Mouse (Mus musculus) gonadal fat pad, adult 2 months (tissue): ENCODE data around the gene Nktr. TPM values are rescaled to one million over a fixed set of nuclear protein-coding genes. Genes with fewer than 3 reads are reported as not detected.

ENCODE experiments used
- DNase-seq: peaks from one replicate; pipeline ENCODE4 v3.0.0-alpha.2; 2012; ENCODE audit warnings: low read depth
- polyA plus RNA-seq: library from polyadenylated mRNA; depleted of rRNA; stranded (reverse); fragments of >200 nt; gene quantifications from 2 replicates; pipeline ENCODE4 v1.2.3, GENCODE M21; 2012

The Nktr gene
- polyA plus RNA-seq, 1 experiment, result 73.9 TPM

- DNase-seq, result no peak
Measured at GRCm38 (mm10) chr9:121707801-121708200, 11.2 kb upstream of the Nktr start.

DNA sequence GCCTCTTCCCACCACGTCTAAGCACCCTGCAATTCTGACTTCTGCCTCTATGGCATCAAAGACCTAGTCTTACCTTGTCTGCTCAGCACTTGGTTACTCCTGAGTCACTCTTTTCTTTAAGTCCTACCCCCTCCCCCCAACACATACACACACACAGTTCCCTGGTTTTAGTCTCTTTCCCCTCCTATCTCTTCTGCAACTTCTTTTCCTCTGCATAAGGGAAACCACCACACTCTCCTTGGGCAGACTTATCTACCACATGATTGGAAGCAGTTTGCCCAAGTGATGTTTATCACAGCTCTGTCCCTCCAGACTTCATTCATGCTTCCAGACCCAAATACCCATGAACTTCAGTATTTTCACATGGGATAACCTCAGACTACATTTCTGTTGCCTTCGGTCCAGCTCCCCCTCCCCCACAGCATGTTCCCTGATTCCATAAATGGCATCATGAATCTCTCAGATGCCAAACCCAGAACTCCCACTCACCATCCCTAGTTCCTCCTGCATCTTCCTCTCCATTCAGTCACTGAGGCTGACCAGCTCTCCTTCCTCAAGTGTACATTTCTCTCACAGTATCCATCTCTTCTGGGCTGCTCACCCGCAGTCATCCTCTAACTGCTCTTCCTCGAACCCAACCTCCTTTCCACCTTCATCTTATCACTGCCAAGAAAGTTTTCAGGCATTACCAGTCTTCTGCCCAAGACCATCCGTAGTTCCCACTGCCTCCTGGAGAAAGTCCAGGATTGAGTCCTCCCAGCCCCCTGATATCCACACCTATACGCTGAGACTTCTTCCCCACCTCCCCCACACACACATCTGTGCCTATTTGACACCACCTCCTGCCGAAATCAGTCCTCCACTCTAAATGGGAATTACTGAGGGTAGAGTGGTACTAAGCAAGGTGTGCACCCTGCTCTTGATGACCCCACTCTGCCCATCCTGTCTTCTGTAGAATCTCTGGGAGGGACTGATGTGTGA lies 10.2 kb upstream of the Nktr start:
- no peak for DNase-seq

GRCm38 (mm10) chr9:121709898-121710583 lies 8.9 kb upstream of the Nktr start, which contains the start of gene Ss18l2:
Ss18l2 (plus strand) TSS chr9:121710329.
- DNase-seq, result peak; percentile 91

DNA sequence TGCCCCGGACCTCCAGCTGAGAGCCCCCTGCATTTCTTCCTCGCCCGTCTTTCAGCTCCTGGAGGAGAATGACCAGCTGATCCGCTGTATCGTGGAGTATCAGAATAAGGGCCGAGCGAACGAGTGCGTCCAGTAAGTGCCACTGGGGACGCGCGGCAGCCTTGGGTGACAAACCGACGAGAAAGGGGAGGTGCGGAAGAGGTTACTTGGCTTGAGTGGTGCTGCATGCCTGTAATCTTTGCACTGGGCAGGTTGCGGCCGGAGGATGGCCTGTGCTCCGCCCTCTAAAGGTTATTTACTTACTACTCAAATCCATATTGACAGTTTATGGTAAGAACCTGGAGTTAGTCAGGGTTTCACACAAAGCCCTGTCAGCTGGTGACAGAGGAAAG lies 8.4 kb upstream of the Nktr start:
- DNase-seq, result no peak

DNA sequence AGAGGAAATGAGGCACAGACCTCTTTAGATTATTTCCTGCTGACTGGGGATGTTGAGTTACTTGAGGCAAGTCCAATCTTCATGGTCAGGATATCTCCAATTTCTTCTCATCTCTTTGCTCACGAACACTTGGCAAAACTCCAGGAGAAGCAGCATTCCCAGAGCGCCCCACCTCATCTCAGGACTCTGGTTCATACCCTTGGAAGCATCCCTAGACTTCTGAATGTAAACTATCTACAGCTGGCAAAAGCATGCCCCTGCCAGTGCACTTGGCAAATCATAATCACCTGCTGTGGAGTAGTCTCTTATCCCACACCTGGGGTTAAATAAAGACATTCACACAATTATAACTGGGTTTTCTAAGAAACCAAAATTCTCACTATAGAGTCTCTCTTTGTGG lies 1.9 kb upstream of the Nktr start:
- no peak for DNase-seq

GRCm38 (mm10) chr9:121718070-121718705 lies 781 bp upstream of the Nktr start:
- DNase-seq, result no peak

GRCm38 (mm10) chr9:121719347-121720331 lies 670 bp downstream of the Nktr start:
- DNase-seq, result no peak

- no peak for DNase-seq
Measured at GRCm38 (mm10) chr9:121740490-121740889, 21.5 kb downstream of the Nktr start.

GRCm38 (mm10) chr9:121741168-121741567 lies 22.2 kb downstream of the Nktr start:
- DNase-seq, result no peak

- no peak for DNase-seq
Measured at GRCm38 (mm10) chr9:121744051-121744450, 25.1 kb downstream of the Nktr start.

DNA sequence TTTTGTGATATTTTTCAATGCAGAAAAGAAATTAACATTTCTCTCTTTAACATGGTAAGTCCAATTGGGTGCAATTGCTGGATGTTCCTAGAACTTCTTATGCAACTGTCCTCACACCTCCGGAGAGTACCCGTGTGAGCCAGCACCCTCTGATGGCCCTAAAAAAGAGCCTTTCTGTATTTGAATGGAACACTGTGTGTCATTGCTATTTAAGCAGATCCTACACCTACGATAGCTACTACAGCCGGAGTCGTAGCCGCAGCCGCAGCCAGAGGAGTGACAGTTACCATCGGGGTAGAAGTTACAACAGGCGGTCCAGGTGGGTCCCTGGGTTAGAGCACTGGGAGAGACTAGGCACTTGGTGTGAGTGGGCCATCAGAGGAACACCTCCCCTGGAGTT lies 33.8 kb downstream of the Nktr start:
- DNase-seq, result no peak

DNA sequence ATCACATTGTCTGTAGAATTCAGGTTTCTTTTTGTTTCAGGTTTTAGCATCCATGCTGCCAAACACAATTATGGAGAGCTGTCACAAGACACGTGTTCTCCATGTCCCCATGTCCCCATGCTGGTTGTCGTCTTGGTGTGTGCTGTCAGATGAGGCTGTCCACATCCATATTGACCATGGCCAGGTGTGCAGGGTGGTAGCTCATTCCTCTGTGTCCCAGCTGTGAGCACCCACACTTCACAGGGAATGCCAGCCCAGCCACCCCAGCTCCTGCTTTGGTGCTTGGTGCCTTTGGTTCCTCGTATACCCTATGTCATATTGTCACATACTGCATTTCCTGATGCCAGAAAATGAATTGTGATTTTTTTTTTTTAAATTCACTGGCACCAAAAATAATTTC lies 35.7 kb downstream of the Nktr start:
- no peak for DNase-seq

GRCm38 (mm10) chr9:121756785-121757184 lies 37.8 kb downstream of the Nktr start:
- no peak for DNase-seq

GRCm38 (mm10) chr9:121757432-121757831 lies 38.5 kb downstream of the Nktr start:
- no peak for DNase-seq

- no peak for DNase-seq
Measured at GRCm38 (mm10) chr9:121757835-121758814, 39.2 kb downstream of the Nktr start.

GRCm38 (mm10) chr9:121759091-121760081 lies 40.4 kb downstream of the Nktr start, which contains the start of gene Zfp651:
Zfp651 (plus strand) TSS chr9:121759330.
- DNase-seq, result no peak

DNA sequence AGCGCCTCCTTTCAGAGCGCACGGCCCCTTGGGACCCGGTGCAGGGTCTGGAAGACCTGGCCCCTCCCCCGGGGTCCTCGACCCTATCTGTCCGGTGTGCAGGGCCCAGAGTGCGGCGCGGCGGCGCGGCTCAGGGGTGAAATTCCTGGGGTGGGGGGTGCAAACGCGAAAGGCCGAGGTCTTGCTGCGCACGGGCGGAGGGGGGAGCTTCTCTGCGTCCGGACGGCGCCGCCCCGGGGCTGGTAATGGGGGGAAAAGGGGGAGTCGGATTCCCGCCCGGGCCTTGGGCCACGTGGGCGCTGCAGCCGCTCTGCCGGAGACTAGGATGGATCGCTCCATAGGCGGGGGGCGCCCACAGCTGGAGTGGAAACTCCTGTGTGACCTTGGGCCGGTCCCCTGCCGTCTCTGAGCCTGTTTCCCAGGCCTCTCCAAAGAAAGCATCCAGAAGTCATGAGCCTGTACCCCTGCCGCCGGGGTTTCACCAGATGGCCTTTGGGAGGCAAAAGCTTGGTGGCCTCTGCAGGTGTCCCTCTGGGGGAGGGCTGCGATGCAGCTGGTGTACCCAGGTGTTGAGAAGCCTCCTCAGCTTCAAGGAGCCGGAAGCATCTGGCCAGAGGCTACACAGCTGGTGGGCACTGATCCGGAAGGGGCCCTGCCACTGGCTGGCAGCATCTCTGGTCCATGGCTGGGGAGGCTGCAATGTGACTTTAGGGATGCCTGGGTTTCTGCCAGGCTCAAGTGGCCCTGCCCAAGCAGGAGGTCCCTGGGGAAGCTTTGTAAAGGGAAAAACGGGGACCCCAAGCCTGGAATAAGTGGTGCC lies 41.5 kb downstream of the Nktr start:
- DNase-seq, result no peak
